In genomic region chr6:29623857-29624256, GRCm38 (mm10) we compare ENCODE assay signal across 21 mouse cellular contexts.
"Had no signal": no experiment of that assay in that cellular context is flagged by ENCODE, and none has a peak within 500 bp of the region (broad histone marks: within the 10 kb centered on the region; RNA-seq: fewer than 3 reads in every experiment).

No protein-coding gene starts in this region.

- H3K36me3 ChIP-seq: liver, embryonic 13.5 days; midbrain, embryonic 10.5 days; midbrain, embryonic 13.5 days; stomach, embryonic 15.5 days had no signal

- H3K9ac ChIP-seq: liver, embryonic 13.5 days; midbrain, embryonic 13.5 days; stomach, embryonic 15.5 days had no signal

- H3K27me3 ChIP-seq: midbrain, embryonic 13.5 days; stomach, embryonic 15.5 days had no signal

- ATAC-seq: midbrain, embryonic 13.5 days; midbrain, embryonic 16.5 days had no signal

- DNase-seq: kidney, adult 2 months; kidney, postnatal 25 days; layer of hippocampus, adult 9-11 months; layer of hippocampus, postnatal 36 days; liver, embryonic 13.5 days; lung, adult 2 months; lung, postnatal 14 days; lung, postnatal 4 days; retina, postnatal 1 day; right cerebral cortex, postnatal 25 days; spleen, adult 18-20 months; thymus, postnatal 25 days had no signal

- H3K9me3 ChIP-seq: liver, embryonic 13.5 days; midbrain, embryonic 10.5 days; midbrain, embryonic 13.5 days; stomach, embryonic 15.5 days had no signal

- H3K4me2 ChIP-seq: liver, embryonic 13.5 days; midbrain, embryonic 13.5 days; stomach, embryonic 15.5 days had no signal

- H3K4me1 ChIP-seq: liver, embryonic 13.5 days; midbrain, embryonic 10.5 days; midbrain, embryonic 13.5 days; stomach, embryonic 15.5 days had no signal

- H3K27ac ChIP-seq: kidney, postnatal 0 days; layer of hippocampus, adult 2 months; left cerebral cortex, adult 2 months; liver, embryonic 13.5 days; midbrain, embryonic 10.5 days; midbrain, embryonic 13.5 days; stomach, embryonic 15.5 days had no signal

- H3K4me3 ChIP-seq: layer of hippocampus, adult 2 months; left cerebral cortex, adult 2 months; liver, embryonic 13.5 days; megakaryocyte, embryonic 14.5 days; midbrain, embryonic 10.5 days; midbrain, embryonic 13.5 days; myocyte; stomach, embryonic 15.5 days had no signal
